Mouse (Mus musculus) midbrain, embryonic 11.5 days (tissue): ENCODE data around the gene Ppil3. TPM values are rescaled to one million over a fixed set of nuclear protein-coding genes. Genes with fewer than 3 reads are reported as not detected.

Experiments used
- ATAC-seq: fragments of 200-750 bp; cut with Nextera tagmentation; 2 replicates; pipeline ENCODE4 v1.8.0; 2017; ENCODE audit warnings: moderate TSS enrichment, moderate library complexity; ENCODE audit not compliant: low FRiP score
- DNase-seq: peaks from one replicate; pipeline ENCODE4 v3.0.0; 2015; ENCODE audit warnings: low spot score; ENCODE audit errors: missing footprints
- H3K27ac ChIP-seq: fragments of 300-500 bp; sonication (generic); 2 replicates; pipeline ENCODE4 v1.5.1; 2014; ENCODE audit warnings: low read depth, low read length
- H3K27me3 ChIP-seq: fragments of 300-500 bp; sonication (generic); 2 replicates; pipeline ENCODE4 v1.6.1; 2014; ENCODE audit warnings: mild to moderate bottlenecking, low read length, moderate library complexity, mixed read lengths; ENCODE audit not compliant: control insufficient read depth, insufficient read depth
- H3K36me3 ChIP-seq: fragments of 300-500 bp; sonication (generic); 2 replicates; pipeline ENCODE4 v1.6.1; 2014; ENCODE audit warnings: mild to moderate bottlenecking, low read length, moderate library complexity, mixed read lengths; ENCODE audit not compliant: control insufficient read depth, insufficient read depth
- H3K4me1 ChIP-seq: fragments of 300-500 bp; sonication (generic); 2 replicates; pipeline ENCODE4 v1.6.1; 2014; ENCODE audit warnings: low read length; ENCODE audit not compliant: control insufficient read depth, insufficient read depth
- H3K4me2 ChIP-seq: fragments of 300-500 bp; sonication (generic); 2 replicates; pipeline ENCODE4 v1.6.1; 2014; ENCODE audit warnings: mild to moderate bottlenecking, moderate library complexity
- H3K4me3 ChIP-seq: fragments of 300-500 bp; sonication (generic); 2 replicates; pipeline ENCODE4 v1.5.1; 2014; ENCODE audit warnings: low read depth, low read length
- H3K9ac ChIP-seq: fragments of 300-500 bp; sonication (generic); 2 replicates; pipeline ENCODE4 v1.6.1; 2014; ENCODE audit warnings: low read length
- H3K9me3 ChIP-seq: fragments of 300-500 bp; sonication (generic); 2 replicates; pipeline ENCODE4 v1.6.1; 2016; ENCODE audit warnings: low read length; ENCODE audit not compliant: control insufficient read depth
- WGBS: fragments of 180-500 bp; shearing (Covaris S2); extraction: QIAGEN DNeasy Blood & Tissue Kit; methylation state at CpG from one replicate; pipeline ENCODE4 v1.1.7; 2014; 5-methylcytosine and 5-hydroxymethylcytosine counted together
- polyA plus RNA-seq: library from polyadenylated mRNA; unstranded; fragments of >200 nt; fragmentation: Nextera tagmentation; extraction: Ambion mirVana; gene quantifications from 2 replicates; pipeline ENCODE4 v1.2.1, GENCODE M21; 2014

Ppil3 gene
- polyA plus RNA-seq, 1 experiment from 2014 or later, result 61.9 TPM

DNA sequence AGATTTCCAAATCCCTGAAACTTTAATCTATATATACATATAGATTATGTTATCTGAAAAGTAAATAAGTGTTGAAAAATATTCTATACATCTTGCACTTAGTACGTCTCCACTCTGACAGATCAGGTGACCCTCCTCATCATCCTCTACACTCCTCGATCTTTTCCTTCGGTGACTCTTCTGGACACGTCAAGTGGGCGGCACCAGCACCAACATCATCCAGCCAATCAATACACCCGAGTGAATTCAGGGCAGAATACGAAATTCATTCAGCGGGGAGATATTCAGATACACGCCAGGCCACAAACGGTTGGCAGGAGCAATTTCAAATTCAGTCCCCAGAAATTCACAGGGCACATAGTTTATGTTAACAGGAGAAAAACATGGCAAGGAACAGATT lies 25.3 kb downstream of the Ppil3 start:
- WGBS, result 91% methylated on average over 10 of the region's 10 CpGs
- H3K9me3 ChIP-seq, result no peaks in the 10 kb centered on the region
- H3K4me2 ChIP-seq, result no peak overlapping the region
- peaks cover 14% of the 10 kb centered on the region for H3K4me1 ChIP-seq
- no peak for ATAC-seq
- peaks cover 39% of the 10 kb centered on the region for H3K36me3 ChIP-seq
- H3K9ac ChIP-seq, result no peak overlapping the region
- no peaks in the 10 kb centered on the region for H3K27me3 ChIP-seq
- no peak for DNase-seq
- H3K4me3 ChIP-seq, result no peak overlapping the region
- H3K27ac ChIP-seq, result no peak overlapping the region

DNA sequence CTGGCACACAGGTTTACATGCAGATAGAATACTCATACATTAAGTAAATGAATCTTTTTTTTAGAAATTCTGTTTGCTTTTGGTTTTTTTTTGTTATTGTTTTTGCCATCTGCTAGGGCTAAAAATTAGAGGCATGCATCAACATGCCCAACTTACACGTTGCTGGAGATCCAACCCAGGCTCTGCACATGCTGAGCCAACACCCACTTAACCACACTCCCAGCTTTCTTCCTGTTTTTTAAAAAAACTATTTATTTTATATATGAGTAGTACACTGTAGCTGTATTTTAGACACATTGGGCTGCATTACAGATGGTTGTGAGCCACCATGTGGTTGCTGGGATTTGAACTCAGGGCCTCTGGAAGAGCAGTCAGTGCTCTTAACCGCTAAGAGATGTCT lies 29.2 kb downstream of the Ppil3 start:
- H3K9me3 ChIP-seq, result no peaks in the 10 kb centered on the region
- peaks cover 61% of the 10 kb centered on the region for H3K36me3 ChIP-seq
- H3K27ac ChIP-seq, result no peak overlapping the region
- DNase-seq, result peak; percentile 39
- H3K9ac ChIP-seq, result no peak overlapping the region
- no peak overlapping the region for H3K4me3 ChIP-seq
- ATAC-seq, result no peak
- H3K4me2 ChIP-seq, result no peak overlapping the region
- H3K27me3 ChIP-seq, result no peaks in the 10 kb centered on the region
- peaks cover 2% of the 10 kb centered on the region; the same call in 1 of the 2 replicates for H3K4me1 ChIP-seq
- WGBS, result 90% methylated on average over 2 of the region's 2 CpGs

DNA sequence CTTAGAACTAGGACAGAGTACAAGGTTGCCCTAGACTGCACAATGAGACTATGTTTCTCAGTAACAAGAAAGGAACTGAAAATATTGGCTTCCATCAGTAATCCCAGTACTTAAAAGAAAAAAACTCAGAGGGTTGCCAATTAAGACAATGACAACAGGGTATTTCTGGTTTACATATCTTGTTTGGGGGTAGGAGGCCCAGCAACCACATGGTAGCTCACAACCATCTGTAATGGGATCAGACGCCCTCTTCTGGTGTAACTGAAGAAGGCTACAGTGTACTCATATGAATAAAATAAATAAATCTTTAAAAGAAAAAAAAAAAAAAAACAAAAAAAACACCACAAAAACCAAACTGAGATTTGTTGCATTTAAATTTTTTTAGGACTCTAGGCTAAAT lies 29.8 kb downstream of the Ppil3 start:
- DNase-seq (peak; percentile 88), ATAC-seq (no peak)
- WGBS, result 37% methylated on average over 1 of the region's 1 CpGs
- Histone ChIP-seq H3K36me3 (peaks cover 63% of the 10 kb centered on the region), H3K27me3 (no peaks in the 10 kb centered on the region), H3K4me2 (no peak overlapping the region), H3K4me3 (no peak overlapping the region), H3K9ac (no peak overlapping the region), H3K4me1 (no peaks in the 10 kb centered on the region), H3K27ac (no peak overlapping the region), H3K9me3 (no peaks in the 10 kb centered on the region)

DNA sequence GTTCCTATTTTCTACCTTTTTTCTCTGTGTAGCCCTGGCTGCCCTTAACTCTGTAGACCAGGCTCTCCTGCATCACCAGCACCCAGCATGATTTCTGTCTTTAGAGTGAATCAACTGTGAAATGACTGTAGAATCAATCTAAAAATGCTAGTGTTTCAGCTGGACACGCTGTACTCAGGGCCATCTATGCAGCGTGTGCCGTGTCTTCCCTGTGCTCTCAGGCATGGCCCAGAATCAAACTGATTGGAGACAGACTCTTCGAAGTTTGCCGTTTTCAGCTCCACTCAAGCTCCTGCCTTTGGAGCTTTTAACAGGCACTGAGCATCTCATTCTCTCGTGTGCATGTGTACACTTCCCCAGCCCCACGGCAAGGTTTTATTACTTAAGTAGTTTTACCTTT lies 34.5 kb downstream of the Ppil3 start:
- Histone ChIP-seq H3K4me1 (no peaks in the 10 kb centered on the region), H3K36me3 (peaks cover 36% of the 10 kb centered on the region), H3K27ac (no peak overlapping the region), H3K9ac (no peak overlapping the region), H3K27me3 (no peaks in the 10 kb centered on the region), H3K4me2 (no peak overlapping the region), H3K4me3 (no peak overlapping the region), H3K9me3 (no peaks in the 10 kb centered on the region)
- ATAC-seq (no peak), DNase-seq (peak; percentile 84)
- WGBS, result 94% methylated on average over 7 of the region's 7 CpGs

DNA sequence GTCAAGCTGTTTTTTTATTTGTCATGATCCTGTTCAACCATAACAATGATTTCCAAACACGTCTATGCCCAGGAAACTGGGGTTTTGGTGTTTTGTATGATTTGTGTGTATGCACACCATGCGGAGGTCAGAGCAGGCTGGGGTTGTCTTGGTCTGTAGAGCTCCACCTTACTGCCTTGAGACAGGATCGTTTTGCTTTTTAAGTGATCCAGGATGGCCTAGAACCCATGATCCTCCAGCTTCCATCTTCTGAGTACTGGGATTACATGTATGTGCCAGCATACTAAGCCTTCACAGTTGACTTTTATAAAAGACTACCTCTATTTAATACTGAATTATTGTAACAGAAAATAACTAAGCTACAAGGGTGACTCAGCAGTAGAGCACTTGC lies 35.1 kb downstream of the Ppil3 start:
- Histone ChIP-seq H3K36me3 (peaks cover 35% of the 10 kb centered on the region), H3K9me3 (no peaks in the 10 kb centered on the region), H3K4me3 (no peak overlapping the region), H3K27me3 (no peaks in the 10 kb centered on the region), H3K9ac (no peak overlapping the region), H3K4me1 (no peaks in the 10 kb centered on the region), H3K4me2 (no peak overlapping the region), H3K27ac (no peak overlapping the region)
- ATAC-seq, result no peak
- 86% methylated on average over 3 of the region's 3 CpGs for WGBS
- DNase-seq, result peak; percentile 79

DNA sequence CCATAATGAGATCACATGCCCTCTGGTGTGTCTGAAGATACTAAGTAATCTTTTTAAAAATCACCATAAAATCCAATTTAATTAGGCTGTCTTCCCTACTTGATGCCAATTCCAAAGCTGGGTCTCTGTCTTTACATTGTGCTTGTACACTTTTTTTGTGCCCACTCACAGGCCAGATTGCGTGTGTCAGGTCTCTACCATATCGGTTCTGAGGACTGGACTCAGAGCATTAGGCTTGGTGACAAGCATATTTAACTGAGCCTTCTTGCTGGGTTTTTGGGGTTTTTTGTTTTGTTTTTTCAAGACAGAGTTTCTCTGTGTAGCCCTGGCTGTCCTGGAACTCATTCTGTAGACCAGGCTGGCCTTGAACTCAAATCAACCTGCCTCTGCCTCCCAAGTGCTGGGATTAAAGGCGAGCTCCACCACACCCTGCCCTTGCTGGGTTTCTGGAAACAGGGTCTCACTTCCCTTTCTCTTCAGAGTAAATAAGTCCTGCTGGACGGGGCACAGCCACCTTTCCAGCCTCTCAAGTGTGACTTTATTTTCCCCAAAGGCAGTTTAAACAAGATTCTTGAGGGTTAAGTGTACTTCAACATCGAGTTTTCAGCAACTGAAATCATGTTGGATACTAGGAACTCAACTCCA lies 35.6 kb downstream of the Ppil3 start:
- Histone ChIP-seq H3K36me3 (peaks cover 33% of the 10 kb centered on the region), H3K9me3 (no peaks in the 10 kb centered on the region)
- no peak for ATAC-seq

DNA sequence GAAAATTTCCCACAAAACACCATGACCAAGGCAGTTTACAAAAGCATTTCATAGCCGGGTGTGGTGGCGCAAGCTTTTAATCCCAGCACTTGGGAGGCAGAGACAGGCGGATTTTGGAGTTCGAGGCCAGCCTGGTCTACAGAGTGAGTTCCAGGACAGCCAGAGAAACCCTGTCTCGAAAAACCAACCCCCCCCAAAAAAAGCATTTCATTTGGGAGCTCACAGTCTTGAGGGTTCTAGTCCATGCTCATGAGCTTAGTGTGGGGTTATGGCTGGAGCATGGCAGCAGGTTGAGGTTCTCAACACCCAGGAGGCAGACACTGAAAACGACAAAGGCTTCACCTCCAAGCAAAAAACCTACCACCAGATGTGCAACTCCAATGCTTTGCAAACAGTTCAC lies 37.1 kb downstream of the Ppil3 start:
- Histone ChIP-seq H3K9me3 (no peaks in the 10 kb centered on the region), H3K4me2 (no peak overlapping the region), H3K4me3 (no peak overlapping the region), H3K36me3 (peaks cover 31% of the 10 kb centered on the region), H3K27ac (no peak overlapping the region), H3K4me1 (no peaks in the 10 kb centered on the region), H3K27me3 (no peaks in the 10 kb centered on the region), H3K9ac (no peak overlapping the region)
- ATAC-seq (no peak), DNase-seq (peak; percentile 83)
- 84% methylated on average over 6 of the region's 6 CpGs for WGBS

More for the DNA sequence above, 35.6 kb downstream of the Ppil3 start:
- H3K9ac ChIP-seq, result no peak overlapping the region
- no peaks in the 10 kb centered on the region for H3K4me1 ChIP-seq
- no peak overlapping the region for H3K27ac ChIP-seq
- peak; percentile 81 for DNase-seq
- H3K27me3 ChIP-seq, result no peaks in the 10 kb centered on the region
- H3K4me2 ChIP-seq, result no peak overlapping the region
- no peak overlapping the region for H3K4me3 ChIP-seq
- 77% methylated on average over 5 of the region's 5 CpGs for WGBS

DNA sequence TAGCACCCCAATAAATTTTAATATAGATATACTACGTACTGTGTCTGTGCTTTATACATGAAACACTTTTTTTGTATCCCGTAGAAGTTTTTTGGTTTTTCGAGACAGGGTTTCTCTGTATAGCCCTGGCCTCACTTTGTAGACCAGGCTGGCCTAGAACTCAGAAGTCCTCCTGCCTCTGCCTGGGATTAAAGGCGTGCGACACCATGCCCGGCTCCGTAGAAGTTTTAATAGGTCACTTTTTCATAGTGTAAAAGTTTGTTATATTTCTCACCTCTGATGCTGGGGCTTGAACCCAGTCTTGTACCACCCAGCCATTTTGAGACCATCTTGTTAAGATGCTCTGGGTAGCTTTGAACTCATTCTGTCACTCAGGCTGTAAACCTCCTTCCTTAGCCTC lies 38.0 kb downstream of the Ppil3 start:
- WGBS, result 96% methylated on average over 7 of the region's 7 CpGs
- Histone ChIP-seq H3K27me3 (no peaks in the 10 kb centered on the region), H3K4me3 (no peak overlapping the region), H3K36me3 (peaks cover 32% of the 10 kb centered on the region), H3K9me3 (no peaks in the 10 kb centered on the region), H3K27ac (no peak overlapping the region), H3K4me1 (no peaks in the 10 kb centered on the region), H3K4me2 (no peak overlapping the region), H3K9ac (no peak overlapping the region)
- DNase-seq, result no peak
- no peak for ATAC-seq

DNA sequence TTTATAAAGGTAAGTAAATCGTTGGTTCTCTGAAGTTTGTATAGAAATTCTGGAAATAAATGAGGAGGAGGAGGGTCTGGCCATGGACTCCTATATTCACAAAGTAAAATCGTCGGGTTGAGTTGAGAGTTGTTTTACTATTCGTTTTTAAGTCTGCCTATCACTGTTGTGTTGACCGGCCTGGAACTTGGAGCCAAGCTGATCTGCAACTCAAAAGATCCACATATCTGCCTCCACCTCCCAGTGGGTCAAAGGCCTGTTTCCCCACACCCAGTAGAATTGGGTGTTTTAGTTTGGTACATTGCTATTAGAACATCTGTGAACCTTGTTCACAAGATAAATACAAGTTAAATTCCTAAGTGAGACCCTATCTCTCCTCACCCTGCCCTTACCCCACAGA lies 41.5 kb downstream of the Ppil3 start:
- no peaks in the 10 kb centered on the region for H3K4me1 ChIP-seq
- whole genome bisulfite sequencing, result 96% methylated on average over 5 of the region's 5 CpGs
- H3K27me3 ChIP-seq, result no peaks in the 10 kb centered on the region
- DNase-seq, result peak; percentile 81
- H3K9ac ChIP-seq, result no peak overlapping the region
- H3K4me2 ChIP-seq, result no peak overlapping the region
- no peaks in the 10 kb centered on the region for H3K9me3 ChIP-seq
- no peak for ATAC-seq
- H3K4me3 ChIP-seq, result no peak overlapping the region
- peaks cover 41% of the 10 kb centered on the region for H3K36me3 ChIP-seq
- no peak overlapping the region for H3K27ac ChIP-seq
